Mouse (Mus musculus): ENCODE data around the gene Gm49387.

The Gm49387 gene

DNA sequence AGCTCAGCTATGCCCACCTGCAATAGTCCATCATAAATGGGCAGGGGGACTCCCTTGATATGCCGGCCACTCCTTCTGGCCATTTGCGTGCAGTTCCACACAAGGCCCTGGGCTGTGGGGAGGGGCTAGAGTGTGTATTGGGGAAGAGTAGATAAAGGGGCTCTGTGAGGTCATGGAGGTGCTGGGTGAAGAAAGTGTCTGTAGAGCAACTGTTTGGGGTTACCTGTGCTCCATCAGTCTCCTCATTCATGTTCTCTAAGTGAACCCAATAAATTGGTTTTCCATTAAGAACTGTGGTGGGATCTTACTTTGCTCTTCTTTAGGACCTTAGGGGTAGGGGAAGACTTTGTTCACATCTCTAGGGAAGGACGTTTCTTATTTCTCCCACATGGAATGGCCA lies 49.4 kb downstream of the Gm49387 start, which contains the start of gene Colq:
Colq (minus strand) TSS at position 101 of the 400 bp plus-strand sequence.
- in situ Hi-C loops (cut with MboI; ENCODE audit: unreplicated experiment in 2 of 2): no loop called here

DNA sequence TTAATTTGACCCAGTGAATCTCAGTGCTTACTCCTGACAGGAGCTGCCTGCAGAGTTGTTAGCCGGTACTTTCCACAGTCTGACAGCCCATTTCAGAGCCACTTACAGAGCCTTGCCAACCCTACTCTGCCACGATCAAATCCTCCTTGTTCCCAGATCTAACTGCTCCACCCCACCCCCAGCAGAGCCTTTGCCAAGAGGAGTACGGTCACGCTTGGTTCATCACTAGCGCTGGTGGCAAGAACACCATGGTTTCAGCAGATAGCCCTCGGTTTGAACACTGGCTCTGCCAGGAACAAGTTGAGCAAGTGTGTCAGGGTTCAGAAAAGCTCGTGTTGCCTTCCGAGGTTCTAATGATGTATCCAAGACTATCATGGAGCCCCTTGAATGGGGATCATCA lies 54.2 kb downstream of the Gm49387 start:
- in situ Hi-C loops (cut with MboI; ENCODE audit: unreplicated experiment in 2 of 2): no loop called here

DNA sequence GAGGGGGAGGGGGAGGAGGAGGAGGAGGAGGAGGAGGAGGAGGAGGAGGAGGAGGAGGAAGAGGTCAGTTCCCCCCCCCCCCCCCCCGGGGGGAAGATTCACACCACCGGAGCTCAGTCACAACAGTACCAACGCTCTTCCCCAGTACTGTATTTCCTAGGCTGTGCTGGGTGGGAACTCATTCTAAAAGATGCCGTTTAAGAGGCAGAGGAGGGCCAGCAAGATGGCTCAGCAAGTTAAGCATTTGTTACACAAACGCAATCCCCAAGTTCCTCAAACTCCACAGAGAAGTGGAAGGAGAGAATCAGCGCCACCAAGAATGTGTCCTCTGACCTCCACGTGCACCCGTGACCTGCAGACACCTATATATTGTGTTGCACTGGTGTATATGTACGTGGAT lies 57.6 kb downstream of the Gm49387 start:
- in situ Hi-C loops (cut with MboI; ENCODE audit: unreplicated experiment in 2 of 2): no loop called here

DNA sequence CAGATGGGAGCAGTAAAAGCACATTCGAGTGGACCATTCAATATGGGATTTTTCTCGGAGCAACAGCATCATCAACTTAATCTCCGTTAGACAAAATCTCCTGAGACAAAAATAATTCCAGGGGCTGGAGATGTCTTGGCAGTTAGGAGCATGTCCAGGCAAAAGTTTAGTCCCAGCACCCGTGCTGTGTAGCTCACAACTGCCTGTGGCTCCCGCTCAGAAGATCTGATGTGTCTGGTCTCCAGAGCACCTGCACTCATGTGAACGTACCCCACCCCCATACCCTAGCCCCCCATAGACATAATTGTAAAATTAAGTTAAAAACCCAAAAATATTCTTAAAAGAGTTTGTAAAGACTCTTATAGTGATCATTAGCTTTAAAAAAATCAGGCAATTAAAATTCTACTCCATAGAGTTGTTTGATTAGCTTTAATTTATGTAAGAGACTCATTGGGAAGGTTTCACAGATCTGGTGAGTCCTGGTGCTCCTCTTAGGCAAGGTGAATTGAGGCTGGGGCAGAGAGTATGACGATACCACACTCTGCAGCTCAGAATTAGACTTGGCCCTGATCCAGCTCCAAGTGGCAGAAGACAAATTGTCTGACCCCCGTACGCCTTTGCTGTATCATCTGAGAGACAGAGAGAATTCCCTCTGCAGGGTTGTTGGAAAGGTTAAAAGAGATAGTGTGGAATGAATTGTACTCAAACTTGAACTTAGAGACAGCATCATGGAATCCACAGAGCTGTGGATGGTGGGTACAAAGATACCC lies 62.5 kb downstream of the Gm49387 start:
- in situ Hi-C loops (cut with MboI; ENCODE audit: unreplicated experiment in 2 of 2): no loop called here

DNA sequence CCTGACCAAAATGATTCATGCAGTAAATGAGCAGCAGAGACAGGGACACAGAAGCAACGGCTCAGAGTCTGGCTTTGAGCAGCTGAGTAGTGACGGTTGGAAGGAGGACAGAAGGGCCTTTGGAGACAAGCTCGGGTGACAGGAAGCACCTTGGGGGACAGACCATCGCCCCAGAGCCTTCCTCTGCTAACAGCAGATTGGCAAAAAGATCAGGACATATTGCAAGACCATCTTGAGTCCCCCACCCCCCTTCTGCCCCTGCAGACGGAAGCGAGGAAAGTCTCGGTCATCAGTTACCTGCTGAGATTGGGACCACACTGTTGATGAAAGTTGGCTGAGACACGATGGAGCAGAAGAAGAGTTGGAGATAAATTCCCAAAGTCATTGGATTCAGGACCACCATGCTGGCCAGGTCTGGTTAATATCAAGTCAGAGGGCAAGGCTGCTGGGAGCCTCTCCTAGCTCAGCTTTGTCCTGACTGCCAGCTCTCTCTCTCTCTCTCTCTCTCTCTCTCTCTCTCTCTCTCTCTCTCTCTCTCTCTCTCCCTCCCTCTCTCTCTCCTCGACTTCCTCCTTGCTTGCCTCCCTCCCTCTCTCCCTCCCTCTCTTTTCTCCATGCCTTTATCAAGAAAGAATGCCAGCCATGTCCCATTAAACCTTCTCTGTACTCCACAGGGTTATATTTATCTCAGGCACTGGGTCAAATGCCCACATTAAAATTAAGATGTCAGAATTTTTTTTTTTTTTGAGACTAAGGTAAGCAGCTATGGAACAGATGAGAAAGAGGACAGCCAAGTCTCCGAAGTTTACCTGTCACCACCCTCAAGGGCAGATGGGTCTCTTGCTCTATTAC lies 63.6 kb downstream of the Gm49387 start:
- in situ Hi-C loops (cut with MboI; ENCODE audit: unreplicated experiment in 2 of 2): no loop called here

DNA sequence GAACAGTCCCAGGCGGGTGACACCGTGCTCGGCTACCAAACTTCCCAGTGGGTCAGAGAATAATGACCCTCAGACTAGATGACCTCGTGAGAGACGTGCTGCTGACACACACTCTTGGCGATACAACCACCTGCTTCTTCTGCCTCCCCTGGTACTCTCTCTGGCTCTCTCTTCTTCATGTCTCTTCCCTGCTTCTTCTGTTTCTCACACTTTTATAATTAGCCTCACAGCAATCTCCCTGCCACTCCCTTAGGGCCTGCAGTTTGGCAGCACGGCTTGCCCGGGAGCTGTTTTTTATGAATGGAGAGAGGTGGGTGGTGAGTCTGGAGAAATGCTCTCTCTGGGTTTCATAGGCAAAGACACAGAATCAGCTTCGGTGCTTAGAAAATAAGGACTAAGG lies 64.8 kb downstream of the Gm49387 start:
- in situ Hi-C loops (cut with MboI; ENCODE audit: unreplicated experiment in 2 of 2): no loop called here

DNA sequence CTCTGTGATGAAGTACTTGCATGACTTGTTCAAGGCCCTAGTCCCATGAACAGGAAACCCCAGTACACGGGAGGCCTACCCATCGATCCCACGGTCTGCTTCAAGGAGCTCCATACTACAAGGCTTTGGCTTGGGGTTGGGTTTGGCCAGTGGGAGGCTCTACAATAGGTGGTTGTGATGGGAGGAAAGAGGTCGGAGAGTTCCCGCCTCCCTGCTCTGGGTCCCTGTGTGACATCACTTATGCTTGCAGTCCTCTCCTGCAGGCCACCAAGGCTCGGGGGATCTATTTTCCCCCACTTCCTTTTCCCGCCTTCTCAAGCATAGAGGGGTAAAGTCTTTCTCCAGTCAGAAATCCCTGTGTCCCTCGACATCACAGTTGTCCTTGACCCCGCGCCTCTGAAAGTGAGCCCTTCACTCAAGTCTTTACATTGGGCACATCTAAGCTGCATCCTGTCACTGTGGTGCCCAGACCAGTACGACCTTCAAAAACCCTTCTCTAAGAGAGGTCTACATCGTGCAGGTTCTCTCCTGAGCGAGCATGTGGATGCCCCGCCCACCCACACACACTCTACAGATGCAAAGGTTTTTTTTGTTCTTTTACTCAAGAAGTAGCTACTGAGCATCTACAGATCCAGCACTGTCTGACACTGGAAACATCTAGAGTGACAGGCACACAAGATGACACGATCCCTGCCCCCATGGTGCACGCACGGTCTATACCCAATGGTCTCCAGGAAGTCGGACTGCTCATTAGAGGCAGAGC lies 65.6 kb downstream of the Gm49387 start:
- in situ Hi-C loops (cut with MboI; ENCODE audit: unreplicated experiment in 2 of 2): no loop called here

DNA sequence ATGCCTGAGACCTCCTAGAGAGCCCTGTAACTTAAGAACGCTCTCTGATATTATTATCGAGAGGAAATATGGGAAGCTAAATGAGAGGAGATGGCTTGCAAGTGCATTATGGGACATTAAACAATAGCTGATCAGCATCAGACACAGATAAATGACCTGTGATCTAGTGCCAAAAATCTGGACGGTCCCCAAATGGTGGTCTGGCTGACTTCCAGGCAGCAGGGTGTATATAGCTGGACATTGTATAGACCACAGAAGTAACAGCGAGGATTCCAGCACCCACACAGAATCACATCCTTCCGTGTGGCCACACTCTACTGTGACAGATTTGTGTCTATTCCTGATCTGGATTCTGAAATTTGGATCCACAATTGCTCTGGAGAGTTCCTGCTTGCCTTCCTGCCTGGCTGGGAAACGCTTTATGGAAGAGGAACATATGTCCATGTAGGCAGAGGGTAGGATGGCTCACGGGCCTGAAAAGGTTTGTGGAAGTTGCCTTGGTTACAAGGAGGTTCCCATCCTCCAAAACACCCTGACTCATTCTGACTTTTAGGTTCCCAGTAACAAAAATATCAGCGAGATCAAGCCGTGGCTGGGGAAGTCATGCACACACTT lies 68.0 kb downstream of the Gm49387 start:
- in situ Hi-C loops (cut with MboI; ENCODE audit: unreplicated experiment in 2 of 2): no loop called here

DNA sequence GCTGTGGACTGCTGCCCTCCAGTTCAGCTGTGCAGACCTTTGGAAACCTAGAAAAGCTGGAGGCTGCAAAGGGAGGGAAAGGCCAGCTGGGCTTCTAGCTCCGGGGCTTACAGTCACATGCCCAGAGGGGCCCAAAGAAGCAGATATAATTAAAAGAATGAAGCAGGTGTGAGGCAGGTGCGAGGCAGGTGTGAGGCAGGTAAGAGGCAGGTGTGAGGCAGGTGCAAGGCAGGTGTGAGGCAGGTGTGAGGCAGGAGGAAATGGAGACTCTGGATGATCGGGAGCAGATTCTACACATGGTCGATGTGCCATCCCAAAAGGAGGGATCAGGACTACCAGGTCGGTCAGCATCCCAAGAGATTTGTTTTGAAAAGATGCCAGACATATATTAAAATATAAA lies 69.3 kb downstream of the Gm49387 start:
- in situ Hi-C loops (cut with MboI; ENCODE audit: unreplicated experiment in 2 of 2): no loop called here

DNA sequence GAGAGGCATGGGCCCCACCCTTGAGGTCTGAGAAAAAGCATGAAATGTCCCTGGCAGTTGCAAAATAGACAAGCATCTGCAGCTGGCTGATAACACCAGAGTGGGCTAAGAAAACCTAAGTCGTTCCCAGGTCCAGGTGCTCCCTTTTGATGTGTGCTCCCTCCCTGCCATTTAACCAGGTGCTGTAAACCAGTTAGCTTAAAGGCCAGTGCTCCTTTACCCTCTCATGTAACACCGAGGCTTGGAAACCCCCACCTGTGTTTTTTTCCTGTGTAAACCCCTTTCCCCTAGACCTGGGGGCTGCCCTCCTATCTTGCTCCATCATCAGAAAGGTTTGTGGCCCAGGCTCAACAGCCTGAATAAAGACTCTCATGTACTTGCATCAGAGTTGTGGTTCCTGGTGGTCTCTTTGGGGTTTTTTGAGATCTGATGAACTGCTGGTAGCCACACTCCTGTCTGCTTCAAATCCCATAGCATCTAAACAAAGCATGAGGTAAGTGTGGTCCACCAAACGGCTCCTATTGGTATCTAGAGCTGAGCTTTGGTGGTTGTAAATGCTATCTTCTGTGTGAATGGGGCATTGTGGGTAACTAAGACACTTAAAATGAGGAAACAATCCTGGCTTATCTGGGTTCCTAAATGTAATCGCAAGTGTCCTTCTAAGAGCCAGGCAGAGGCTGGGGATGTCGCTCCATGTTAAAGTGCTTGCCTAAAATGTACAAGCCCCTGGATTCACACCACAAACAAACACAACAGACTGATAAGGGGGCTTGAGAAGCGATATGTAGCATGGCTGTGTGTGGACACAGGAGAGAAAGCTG lies 70.3 kb downstream of the Gm49387 start:
- in situ Hi-C loops (cut with MboI; ENCODE audit: unreplicated experiment in 2 of 2): no loop called here

DNA sequence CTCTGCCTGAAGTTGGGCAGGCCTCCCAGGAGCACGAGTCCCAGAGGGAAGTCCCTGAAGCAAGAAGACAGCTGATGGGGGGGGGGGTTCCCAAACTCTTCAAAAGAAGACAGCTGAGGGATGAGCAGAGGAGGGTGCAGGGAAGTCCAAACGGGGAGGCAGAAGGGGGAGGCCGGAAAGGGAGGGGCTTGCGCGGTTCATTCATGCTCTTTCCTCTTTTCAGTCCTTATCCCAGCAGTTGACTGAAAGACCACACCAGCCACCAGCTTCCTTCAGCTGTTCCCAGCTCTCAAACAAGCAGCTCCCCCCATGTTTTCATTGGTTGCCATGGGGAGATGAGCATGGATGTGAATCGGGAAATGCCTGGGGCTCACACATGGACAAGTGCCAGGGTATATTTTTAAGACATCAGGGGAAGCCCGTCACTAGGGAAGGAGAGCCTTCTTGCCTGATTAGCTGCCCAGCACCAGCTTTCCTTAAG lies 71.5 kb downstream of the Gm49387 start:
- in situ Hi-C loops (cut with MboI; ENCODE audit: unreplicated experiment in 2 of 2): no loop called here

DNA sequence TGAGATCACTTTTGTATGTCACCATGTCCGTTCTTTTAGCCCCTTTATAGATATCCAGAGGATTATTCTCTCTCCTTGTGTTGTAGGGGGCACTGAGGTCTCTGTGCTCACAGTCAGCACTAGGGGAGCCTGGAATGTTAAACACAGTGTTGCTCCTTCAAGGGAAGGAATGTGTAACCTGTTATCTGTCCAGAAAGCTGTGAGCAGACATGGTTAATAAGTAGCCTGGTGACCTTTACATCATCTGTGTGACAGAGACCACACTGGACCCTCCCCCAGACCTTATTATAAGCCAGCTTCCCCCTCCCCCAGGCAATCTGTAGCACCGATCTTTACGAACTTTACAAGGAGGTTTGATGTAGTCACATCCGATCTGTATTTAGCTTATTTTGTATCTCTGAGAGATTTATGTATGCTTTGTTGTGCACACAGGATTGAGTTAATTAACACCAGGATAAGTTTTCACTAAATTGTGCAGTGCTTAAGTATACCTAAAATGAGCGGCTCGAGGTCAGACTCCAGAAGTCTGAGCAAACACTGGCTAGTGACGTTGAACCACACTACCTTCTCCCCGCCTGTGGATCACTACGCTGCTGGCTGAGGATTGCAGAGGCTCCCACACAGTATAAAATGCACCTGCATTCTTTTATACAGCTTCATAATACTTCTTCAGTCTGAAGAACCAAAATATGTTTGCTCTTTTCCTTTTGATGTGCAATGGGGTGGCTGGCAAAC lies 75.0 kb downstream of the Gm49387 start:
- in situ Hi-C loops (cut with MboI; ENCODE audit: unreplicated experiment in 2 of 2): no loop called here

DNA sequence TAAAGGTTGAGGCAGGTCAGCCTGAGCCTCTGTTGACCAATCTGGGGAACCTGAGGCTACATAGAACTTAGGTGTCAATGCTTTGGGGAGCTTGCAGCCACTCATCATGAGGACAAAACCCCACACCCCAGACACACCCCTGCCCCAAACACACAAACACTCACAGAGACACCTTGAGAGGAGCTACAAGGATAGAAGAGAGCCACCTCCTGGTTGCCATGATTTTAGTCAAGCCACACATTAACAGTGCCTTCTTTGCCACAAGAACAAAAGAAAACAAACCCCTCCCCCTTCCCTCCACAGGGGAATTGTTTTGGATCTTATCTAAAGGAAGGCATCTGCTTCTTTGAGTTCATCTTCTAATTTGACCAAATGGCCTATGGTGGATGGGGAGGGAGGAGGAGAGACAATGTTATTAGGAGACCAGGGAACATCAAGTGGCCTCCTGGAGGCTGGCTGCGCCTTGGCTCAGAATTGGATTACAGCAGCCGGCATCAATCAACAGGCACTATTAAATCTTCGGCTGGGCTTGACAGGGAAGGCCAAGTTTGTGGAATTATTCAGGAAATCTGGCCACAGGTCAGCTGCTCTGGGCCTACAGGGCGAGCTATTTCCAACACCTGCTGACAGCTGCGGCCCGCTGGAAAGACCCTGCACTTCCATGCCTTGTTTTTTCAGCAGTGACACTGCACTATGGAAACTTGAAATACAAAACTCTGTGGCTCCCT lies 76.1 kb downstream of the Gm49387 start:
- in situ Hi-C loops (cut with MboI; ENCODE audit: unreplicated experiment in 2 of 2): no loop called here

DNA sequence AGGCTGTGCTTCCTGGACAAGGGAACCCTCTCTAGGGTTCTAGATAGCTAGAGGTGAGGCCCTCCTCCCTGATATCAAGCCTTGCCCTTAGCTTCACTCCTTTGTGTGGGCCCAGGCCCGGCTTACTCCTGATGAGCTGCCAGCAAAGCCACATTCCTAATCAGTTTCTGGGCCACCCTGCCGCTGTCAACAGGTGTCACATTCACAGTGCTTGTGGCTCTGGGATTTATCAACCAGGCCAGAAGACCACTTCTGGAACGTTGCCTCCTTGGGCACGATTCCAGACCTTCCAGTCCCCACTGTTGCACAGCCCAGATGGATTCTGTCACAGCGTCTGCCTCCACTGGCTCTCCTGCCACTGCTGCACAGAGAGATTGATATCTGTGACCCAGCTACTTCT lies 79.8 kb downstream of the Gm49387 start:
- in situ Hi-C loops (cut with MboI; ENCODE audit: unreplicated experiment in 2 of 2): no loop called here

DNA sequence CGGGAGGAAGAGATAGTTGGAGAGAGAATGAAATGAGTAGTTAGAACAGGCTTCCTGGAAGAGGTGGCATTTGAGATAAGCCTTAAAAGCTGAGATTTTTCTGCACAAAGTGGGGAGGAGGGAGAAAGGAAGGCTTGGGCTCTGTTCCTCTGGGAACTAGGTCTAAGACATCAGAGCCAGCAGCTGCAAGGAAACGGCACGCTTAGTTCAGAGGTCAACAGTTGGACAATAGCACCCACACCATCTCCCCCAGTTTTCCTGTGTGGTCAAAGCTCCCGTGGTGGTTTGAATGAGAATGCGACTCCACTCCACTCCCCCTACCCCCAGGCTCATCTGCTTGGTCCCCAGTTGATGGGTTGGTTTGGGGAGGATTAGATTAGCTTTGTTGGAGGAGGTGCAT lies 81.5 kb downstream of the Gm49387 start:
- in situ Hi-C loops (cut with MboI; ENCODE audit: unreplicated experiment in 2 of 2): no loop called here

DNA sequence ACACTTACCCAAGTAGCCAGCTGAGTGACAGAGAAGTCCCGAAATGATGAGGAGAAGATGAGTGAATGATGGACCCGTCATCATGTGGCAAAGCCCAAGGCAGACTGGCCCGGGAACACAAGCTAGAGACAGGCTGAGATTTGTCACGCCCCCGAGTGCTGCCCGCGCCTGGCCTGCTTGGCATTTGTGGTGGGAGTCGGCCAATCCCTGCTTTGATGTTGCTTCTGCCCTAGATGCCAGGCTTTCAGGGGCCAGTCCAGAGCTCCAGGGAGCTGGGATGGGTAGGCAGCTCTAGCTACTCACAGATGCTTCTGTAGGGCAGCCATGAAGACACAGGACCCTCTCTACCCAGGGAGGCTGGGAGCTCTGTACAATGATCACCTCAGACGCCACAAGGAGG lies 82.9 kb downstream of the Gm49387 start:
- in situ Hi-C loops (cut with MboI; ENCODE audit: unreplicated experiment in 2 of 2): no loop called here

DNA sequence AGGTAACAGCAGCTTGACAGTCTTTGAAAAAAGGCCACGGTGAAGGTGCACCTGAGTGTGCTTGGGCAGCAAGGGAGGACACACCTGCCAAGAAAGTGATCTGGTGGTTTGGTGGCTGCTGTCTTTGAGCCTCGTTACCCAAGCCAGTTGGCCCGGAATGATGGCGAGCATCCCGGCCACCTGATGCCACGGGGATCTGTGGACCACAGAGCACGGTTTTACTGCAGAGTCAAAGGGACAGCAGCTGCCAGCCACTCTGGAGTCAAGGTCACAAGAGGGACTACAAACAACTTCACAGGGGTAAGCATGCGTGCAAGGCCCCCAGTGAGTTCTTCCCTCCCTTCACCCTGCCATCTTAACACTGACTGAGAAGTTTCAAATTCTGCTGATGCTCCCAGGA lies 83.4 kb downstream of the Gm49387 start:
- in situ Hi-C loops (cut with MboI; ENCODE audit: unreplicated experiment in 2 of 2): no loop called here

DNA sequence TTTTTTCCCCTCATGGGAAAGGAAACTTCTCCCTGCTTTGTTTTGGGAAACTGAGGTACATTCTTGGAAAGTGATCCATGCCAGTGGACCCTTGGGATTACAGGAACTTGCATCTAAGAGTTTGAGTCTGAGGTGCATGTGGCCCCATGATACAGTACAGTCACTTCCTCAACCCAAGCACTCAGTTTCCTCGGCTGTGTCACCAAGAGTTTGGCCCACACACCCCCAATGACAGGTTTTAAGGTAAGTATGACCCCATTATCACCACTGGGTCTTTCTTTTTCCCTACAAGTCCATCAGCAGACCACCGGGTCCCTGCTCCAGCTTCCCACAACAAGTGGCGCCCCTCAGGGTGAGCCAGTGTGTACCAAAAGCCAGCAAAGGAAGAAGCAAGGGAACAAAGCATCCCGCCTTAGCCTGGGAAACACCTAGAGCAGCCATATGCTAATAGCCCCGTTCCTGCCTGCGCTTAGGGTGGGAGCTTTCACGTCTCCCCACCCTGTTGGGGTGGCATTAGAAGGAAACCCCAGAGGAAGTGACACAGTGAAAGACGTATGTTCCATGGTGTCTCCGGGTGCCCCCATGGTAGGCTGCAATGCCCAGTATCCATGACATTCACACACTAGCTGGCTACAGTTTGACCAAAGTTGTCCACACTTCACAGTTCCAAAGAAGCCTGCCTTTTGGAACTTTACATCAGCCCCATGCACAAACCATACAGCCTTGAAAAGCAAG lies 84.0 kb downstream of the Gm49387 start:
- in situ Hi-C loops (cut with MboI; ENCODE audit: unreplicated experiment in 2 of 2): no loop called here
